Mouse (Mus musculus) gastrocnemius, postnatal 10 days (tissue): Measurements from ENCODE around the gene Trim46. TPM values are rescaled to one million over a fixed set of nuclear protein-coding genes. Genes with fewer than 3 reads are reported as not detected.

Experiments used
- DNase-seq: peaks from one replicate; pipeline ENCODE4 v3.0.0; 2021; ENCODE audit warnings: mixed read lengths
- total RNA-seq, 2 experiments: library from RNA; stranded (reverse); gene quantifications; 2 replicates each; pipeline ENCODE4 v1.2.3; 2021

The Trim46 gene
- total RNA-seq, 2 experiments from 2014 or later = 0.70 to 0.86 TPM

DNA sequence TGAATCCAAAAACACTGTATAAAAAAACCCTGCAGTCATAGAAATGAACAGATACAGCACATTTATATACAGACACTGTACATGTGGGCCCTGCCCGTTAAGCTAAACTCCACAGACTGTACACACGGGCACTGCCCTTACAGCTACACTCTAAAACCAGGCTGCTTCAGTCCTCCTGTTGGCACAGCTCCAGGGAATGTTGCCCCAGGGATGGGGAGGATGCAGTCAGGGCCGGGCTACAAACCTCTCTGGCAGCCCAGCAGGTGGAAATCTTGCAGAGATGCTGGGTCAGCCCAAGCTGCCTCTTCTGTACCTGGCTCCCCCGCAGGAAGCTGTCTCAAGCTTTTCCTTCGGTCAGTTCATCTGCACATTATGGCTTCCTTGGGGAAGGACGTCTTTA is 25.7 kb upstream of the Trim46 start:
- DNase-seq = peak; percentile 29

DNA sequence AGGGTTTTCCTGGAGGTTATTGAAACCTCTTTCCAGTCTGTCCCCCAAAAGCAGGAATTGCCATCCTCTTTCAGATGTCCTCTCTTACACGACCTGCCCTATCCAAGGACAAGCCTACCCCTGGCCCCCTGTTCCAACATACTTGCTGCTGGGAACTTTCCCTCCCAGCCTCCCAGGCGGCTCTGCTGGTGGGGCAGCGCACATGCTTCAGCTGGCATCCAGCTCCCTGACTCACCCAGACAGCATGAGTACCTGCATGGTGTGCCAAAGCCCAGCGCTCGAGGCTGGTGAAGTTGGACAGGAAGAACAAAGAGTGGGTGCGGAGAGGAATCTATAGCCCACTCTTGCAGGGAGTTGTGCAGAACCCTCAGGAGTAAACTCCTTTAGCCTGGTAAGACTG is 24.8 kb upstream of the Trim46 start:
- DNase-seq = peak; percentile 41

DNA sequence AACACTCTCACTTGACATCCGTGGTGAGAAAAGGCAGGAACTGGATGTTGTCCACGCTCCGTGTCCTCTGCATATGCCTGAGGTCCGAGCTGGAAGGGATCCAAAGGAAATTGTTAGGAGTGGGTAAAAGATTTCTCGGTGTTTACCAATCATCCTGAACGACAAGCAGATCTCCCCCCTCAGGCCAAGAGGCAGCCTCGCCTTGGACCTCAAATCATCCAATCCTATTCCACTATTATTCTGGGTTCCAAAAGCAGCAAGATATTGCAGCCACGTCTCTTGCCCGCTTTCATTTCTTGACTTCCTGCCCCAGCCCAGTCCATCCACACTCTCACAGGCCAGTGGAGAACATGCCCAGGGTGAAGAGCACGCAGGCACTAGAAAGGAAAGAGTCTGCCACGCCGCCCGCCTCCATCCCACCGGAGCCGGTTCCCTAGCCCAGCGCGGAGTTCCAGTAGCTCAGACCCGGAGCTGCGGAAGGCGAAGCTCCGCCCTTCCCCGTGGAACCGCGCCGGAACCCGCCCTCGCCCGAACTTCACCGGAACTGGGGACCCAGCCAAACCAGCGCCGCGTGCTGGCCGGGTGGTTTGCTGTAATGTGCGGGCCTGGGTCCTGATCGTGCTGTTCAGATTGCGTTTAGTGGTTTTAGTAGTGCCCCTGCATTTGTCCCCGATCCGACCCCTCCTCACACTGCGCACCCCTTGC is 24.1 kb upstream of the Trim46 start, which contains the start of gene Slc50a1:
Gene Slc50a1, minus strand, starts transcription at position 520 of the 705 bp plus-strand sequence.
- peak; percentile 94 for DNase-seq

DNA sequence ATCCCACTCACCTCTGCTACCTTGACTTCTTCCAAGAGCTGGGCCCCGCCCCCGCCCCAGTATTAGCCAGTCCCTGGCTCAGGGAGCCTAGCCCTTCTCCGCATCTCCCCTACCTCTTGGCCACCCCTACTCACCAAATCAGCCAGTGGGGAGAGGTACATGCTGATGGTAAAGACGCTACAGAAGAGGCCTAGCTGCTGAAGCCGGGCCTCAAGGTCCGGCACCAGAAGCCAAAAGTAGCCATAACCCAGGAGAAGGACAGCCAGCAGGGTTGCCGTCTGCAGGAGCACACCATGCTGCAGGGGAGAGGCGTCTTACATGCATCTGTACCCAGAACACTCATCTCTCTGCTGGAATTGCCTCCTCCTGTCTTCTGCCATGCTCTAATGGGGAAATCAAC is 22.8 kb upstream of the Trim46 start:
- DNase-seq = no peak

DNA sequence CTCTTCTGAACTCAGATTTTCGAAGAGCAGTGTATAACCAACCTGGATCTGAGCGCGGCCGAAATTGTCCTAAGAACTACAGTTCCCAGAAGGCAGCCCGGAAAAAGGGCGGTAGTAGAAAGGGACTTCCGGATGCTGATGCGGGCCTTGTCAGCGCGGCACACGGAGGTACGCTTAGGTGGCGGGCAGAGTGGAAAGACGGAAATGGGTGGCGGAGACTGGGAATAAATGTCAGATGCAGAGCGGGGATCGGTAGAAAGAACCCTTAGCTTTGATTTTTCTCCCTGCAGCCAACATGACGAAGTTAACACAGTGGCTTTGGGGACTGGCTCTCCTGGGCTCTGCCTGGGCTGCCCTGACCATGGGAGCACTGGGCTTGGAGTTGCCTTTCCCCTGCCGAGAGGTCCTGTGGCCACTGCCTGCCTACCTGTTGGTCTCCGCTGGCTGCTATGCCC is 20.4 kb upstream of the Trim46 start:
- peak; percentile 67 for DNase-seq

DNA sequence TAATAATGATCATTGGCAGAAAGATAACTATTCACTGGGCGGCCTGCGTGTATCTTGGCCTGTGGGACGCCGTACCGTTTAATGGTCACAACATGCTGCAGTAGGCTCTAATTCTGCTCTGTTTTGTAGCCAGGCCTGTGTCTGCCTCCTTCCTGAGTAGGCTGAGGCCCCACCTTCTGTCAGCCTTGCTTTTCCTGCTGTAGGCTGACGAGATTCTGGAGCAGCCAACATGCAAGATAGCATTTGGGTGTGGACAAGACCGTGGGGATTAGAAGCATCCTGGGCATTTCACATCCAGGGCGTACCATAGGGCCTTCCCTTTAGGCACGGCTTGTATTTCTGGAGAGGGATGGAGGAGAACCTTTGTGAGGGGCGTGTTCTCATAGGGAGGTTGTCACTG is 16.3 kb upstream of the Trim46 start:
- DNase-seq = no peak

DNA sequence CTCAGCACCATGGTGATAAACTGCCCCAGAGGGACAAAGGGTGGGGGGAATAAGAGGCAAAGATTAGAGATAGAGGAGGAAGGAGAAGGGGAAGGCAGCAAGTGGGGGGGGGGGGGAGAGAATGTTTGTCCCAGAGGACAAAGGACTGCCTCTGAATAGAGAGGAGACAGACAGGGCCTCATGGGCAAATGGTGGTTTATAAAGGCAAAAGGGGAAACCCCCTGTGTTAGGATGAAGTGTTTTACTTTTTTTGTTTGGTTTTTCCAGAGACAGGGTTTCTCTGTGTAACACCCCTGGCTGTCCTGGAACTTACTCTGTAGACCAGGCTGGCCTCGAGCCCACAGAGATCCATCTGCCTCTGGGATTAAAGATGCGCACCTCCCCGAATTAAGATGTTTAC is 14.1 kb upstream of the Trim46 start:
- no peak for DNase-seq

DNA sequence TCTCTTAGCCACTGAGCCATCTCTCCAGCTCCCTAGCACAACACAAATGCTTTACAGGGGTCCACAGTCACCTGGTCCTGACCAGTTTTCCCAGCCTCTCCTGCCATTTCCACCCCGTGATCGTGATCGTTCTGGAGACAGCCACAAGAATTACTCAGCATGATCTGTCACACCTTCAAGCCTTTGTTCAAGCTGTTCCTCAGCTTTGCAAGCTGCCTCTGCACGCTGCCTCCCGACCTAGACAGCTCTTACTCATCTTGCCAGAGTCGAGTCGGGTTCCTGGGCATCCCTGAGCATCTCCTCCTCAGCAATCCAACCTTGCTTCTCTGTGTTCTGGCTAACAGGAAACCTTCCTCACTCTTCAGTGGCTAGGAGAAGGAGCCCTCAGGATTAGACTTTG is 13.0 kb upstream of the Trim46 start, which contains the start of gene Dpm3:
Gene Dpm3, plus strand, starts transcription at position 283 of the 400 bp plus-strand sequence.
- DNase-seq = no peak

DNA sequence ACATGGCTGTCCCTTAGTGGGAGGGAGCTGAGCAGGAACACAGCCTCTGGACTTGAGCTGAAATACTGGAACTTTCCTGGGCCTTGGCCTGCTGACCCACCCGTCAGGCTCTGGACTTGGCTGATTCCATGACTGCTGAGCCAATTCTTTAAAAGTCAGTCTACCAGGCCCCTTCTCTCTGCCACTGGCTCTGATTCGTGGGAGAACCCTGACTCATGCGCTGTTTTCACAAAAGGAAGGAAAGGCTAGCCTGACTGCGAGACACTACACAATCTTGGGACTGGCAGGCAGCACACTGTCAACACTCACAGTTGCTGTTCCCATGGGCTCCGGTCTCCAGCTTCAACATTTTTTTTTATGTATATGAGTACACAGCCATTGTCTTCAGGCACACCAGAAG is 10.1 kb upstream of the Trim46 start:
- no peak for DNase-seq

DNA sequence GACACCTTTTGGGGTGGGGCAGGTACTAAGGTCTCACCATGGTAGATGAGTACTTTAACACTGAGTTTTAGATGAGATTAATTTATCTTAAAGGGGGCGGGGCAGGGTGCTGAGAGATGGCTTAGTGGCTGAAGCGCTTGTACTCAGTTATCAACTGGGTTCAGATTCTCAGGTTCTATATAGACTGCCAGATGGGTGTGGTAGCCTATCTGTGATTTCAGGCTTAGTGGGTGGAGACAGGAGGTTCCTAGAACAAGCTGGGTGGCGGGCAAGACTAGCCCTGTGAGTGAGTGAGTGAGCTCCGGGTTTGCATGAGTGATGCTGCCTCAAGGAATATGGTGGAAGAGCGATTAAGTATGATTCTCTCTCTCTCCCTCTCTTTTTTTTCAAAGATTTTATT is 8.9 kb upstream of the Trim46 start:
- DNase-seq = no peak

DNA sequence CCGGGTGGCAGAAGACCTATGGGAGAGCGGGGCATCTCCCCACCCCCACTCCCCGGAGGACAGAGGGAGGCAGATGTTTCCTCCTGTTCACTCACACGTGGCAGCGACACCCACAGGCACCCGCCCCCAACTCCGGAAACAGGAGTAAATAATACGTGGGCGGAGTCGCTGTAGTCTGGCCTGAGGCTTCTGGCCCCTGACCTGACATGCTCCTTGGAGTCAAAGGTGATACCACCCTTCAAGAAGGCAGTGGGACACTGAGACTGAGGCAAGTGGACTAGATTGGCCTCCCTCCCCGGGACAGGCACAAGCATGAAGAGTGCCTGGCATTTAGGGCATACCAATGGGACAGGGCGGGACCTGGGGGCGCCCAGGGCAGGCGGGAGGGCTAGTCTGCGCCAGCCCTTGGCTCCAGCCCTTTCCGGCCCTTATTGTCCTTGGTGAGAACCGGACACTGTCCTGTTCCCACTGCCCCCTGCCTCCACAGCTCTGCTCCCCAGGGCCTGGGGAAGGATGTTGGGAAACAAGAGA is 5.3 kb upstream of the Trim46 start:
- no peak for DNase-seq

DNA sequence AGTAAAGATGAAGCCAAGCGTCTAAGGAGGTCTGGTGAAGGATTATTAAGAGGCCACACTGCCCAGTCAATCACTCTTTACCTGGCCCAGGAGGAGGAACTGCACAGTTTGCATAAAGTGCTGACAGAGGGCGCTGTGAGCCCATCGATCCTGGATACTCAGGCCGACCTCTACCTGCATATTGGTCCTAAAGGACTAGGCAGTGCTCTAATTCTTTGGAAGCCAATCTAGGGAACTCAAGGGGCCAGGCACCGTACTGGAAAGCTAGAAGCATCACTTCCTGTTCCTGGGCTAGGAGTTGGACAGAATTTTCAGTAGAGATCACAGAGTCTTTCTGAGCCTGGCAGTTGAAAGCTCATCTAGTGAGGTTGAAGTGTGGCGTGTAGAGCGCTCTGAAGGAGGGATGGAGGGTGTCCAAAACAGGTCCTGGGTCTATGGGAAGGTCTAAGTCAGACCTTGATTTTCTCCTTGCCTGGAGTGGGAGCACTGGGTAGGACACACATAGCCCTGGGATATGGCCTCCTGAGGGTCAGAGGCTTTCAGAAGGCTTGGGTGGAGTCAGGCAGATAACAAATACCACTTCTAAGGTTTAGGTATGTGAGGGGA is 4.4 kb upstream of the Trim46 start:
- no peak for DNase-seq

DNA sequence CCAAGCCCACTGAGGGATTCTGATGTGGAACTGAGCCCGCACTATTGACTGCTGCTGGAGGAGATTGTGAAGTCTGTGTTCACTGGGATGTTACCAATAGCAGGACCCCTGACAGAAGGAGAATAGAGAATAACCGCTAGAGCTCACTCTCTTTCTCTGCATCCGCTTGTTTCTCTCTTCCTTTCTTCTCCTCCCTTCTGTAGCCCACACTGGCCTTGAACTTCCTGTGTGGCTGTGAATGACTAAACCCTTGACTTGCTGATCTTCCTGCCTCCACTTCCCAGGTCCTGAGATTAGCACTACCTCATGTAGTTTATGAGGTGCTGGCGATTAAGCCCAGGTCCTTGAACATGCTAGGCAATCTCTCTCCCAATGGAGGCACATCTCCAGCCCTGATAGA is 1.4 kb upstream of the Trim46 start:
- DNase-seq = no peak

DNA sequence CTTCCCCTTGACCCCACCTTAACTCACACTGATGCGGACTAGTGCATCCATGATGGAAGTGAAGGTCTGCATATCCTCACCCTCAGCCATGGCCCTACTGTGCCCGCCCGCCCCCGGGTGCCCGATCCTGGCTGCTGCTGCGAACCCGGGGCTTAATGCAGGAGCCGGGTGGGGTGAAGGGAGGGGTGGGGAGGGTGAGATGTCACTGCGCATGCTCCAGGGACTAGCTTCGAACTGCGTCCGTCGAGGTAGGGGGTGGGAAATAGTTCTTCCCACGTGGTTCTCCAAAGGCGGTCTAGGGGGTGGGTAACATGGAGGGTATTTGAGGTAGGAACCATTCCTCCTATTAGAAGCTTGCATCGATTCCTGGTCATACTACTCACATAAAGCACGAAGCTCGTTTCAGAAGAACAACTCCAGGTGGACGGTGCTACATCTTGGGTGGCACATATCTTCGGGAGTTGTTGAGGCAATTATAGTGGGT is 379 bp downstream of the Trim46 start, which contains the start of gene Krtcap2:
Gene Krtcap2, plus strand, starts transcription at position 279 of the 484 bp plus-strand sequence.
- no peak for DNase-seq

DNA sequence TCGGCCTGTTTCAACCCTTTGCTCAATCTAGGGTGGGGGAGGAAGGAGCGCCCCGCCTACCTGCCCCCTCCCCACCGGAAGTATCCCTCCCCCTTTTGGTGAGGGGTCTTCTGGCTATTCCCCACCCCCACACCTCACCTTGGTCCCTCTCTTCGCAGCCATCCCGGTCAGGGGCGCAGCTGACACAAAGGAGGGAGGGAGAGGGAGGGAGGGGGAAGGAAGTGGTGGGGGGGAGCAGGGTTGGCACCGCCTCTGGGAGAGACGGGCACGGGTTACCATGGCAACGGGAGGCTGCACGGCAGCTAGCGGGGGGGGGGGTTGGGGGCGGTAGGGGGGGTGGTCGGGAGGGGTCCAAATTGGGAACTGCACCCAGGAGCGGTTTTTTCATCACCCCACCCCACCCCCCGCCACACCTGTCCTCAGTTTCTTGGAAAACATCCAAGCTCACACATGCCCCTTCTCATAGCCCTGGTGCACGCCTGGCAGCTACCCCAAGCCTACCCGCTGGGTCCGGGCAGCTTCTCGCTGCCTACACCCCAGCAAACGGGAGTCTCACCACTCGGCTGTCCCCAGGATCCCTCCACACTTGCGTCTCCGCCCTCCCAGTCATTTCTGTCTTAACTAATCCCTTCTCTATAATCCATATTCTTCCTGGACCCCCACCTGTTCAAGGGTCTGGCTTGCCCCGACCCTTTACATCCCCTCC is 974 bp downstream of the Trim46 start:
- DNase-seq = no peak

DNA sequence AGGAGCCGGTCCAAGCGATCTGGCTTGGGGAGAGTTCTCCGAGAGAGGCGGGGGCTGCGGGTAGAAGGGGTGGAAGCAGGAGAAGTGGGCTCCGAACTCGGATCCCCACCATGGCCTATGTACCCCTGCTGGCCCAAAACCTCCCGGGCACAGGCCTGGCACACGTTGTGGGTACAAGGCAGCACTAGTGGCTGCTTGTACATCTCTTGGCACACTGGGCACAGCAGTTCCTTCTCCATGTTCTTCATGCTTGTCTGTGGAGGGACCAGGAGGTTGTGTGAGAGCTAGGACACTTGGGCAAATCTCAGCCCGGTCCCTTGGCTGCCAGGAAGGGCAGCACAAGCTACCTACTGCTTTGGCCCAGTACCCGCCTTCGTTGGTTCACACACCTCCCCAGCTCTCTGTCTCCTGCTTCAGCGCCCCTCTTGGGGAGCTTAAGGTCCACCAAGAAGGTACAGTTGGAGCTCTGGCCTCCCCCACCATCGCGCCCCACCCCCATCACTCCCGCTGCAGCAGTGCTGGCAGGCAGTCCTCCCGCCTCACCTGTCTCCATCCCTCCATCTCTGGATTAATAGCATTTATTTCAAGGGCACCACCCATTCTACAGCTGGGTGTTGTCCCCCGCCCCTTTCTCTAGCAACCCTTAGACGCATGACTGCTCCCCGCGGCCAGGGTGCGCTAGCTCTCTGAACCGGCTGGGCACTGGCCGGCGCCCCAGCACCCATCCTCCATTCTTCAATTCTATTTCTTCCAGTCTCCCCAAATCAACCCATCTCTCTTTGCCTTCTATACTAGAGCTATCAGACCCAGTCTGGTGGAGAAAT is 1.7 kb downstream of the Trim46 start:
- DNase-seq = no peak

DNA sequence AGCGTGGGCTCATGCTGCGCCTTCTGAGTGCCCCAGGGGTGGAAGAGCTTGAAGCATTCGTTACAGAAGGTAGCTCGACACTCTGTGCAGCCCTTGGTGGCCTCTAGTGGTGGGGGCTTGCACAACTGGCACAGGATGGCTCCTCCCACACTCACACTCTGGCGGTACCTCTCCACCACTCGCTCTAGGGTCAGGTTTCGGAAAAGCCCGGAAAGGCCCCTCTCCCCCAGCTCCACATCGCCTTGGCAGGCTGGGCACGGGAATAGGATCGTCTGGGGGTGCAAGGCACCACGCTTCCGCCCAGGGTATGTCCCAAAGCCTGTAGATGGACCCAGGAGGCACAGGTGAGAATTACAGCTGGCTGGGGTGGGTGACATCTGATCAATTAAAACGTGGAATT is 2.5 kb downstream of the Trim46 start:
- no peak for DNase-seq

DNA sequence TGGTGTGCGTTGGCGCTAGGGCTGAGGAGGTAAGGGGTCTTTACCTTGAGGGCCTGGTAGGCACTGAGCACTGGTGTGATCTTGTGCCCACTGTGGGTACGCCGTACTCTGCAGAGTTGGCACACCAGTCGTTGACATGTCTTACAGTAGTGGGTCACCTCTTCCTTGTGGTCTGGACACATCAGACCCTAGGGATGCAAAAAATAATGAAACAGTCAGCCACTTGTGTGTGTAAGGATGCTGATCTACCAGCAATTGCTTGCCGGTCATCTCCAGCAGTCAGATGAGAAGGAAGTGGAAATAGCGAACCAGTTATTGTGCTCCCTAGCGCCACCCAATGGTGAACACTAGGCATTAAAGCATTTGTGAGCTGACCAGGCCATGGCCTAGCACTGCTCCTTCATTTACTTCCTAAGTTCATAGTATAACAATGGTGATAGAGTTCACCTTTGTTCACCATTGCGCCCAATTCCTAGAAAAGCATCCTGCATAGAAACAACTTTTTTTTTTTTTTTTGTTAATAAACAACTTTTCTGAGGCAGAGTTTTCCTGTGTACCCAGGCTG is 3.7 kb downstream of the Trim46 start:
- DNase-seq = peak; percentile 70

DNA sequence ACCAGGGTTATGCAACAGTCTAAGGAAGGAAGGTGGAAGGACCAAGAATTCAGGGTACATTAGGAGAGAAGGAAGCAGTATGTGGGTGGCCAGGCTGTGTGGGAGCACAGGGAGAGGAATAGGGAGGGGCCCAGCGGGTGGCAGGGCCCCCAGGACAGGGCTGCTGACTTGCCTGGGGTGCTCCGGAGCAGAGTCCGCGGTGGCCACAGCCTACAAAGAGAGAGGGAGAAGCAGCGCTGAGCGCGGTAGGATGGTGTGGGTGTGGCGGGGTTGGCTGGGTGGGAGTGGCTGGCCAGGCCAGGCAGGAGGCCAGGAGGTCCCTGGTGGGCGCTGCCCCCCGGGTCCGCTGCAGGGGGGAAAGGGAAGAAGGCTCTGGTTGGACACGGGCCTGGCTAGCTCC is 7.6 kb downstream of the Trim46 start:
- no peak for DNase-seq

DNA sequence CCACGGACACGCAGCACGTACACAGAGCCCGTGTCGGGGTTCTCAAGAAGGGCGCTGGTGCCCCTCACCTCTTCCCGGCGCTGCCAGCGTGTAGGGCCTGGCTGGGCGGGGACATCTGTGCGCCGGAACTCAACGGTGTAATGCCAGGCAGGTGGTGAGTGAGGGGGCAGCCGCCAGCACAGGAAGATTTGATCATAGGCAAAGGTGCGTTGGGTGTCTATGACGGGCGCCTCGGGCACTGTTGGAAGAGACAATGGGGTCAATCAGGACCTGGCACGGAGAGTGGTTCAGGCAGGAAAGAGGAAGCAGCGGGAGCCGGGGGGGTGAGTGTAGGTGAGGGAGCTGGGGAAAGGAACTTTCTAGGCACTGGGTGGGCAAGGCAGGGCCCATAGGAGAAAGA is 8.4 kb downstream of the Trim46 start:
- DNase-seq = no peak

DNA sequence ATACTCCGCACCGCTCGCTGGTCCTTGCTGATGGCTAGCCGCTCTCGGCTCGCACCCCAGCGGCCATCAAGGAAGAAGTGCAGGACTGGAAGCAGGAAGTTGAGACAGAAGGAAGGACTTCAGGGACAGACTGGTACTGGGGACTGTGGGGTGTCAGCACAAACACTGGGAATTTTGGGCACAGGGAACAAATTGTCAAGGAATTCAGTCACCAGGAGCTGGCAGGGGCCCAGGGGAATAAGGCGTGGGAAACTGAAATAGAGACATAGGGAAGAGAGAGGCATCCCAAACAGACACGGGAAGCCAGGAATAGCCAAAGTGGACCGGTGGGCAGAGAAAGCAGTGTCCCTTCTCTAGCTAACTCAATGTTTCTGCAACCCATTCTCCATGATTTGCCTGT is 9.6 kb downstream of the Trim46 start:
- no peak for DNase-seq
